In genomic region chr5:28316722-28317245, GRCm38 (mm10) we compare ENCODE assay signal across 8 mouse cellular contexts. TPM values are rescaled to one million over a fixed set of nuclear protein-coding genes. Genes with fewer than 3 reads are reported as not detected.
A peak's percentile ranks its signal among the peaks of the same experiment; 100 is the strongest.
DNase-seq lines count a peak whose midpoint lies in the region; ATAC-seq and TF ChIP-seq lines count a peak whose summit lies in the region.

Rbm33 (plus strand) TSS chr5:28317121.

- H3K4me1 ChIP-seq in hindbrain, embryonic 10.5 days (replicated peaks): peaks cover 23% of the 10 kb centered on the region
- H3K4me1 ChIP-seq in lung, postnatal 0 days (ENCODE audit: insufficient read depth, low read depth, low read length): 0 out of 2 replicates have a peak, but pooled peaks cover 3% of the 10 kb centered on the region

- H3K27me3 ChIP-seq in hindbrain, embryonic 10.5 days (ENCODE audit: insufficient read depth, poor library complexity, severe bottlenecking): no peaks in the 10 kb centered on the region
- no peaks in the 10 kb centered on the region for H3K27me3 ChIP-seq in lung, postnatal 0 days (replicated peaks; ENCODE audit: insufficient read depth, low read length)

- ATAC-seq in frontal cortex, adult (ENCODE audit: low TSS enrichment): peak; percentile 94
- ATAC-seq in lung, postnatal 0 days: peak; percentile 94

- no peak for TF ChIP-seq EP300 in lung, postnatal 0 days (IDR thresholded peaks at IDR 0.05)

- H3K27ac ChIP-seq in hindbrain, embryonic 10.5 days: peak within 1 kb of the TSS; percentile 100
- peak within 1 kb of the TSS; percentile 100 for H3K27ac ChIP-seq in lung, postnatal 0 days (ENCODE audit: low read length)

- H3K9me3 ChIP-seq in hindbrain, embryonic 10.5 days: no peaks in the 10 kb centered on the region
- no peaks in the 10 kb centered on the region for H3K9me3 ChIP-seq in lung, postnatal 0 days (ENCODE audit: low read length)

- whole genome bisulfite sequencing in hindbrain, embryonic 10.5 days: under 1% methylated on average over 76 of the region's 76 CpGs
- under 1% methylated on average over 63 of the region's 76 CpGs for WGBS in lung, postnatal 0 days

- peak; percentile 93 for DNase-seq in MN1 (ENCODE audit: low spot score)
- DNase-seq in cerebellum, adult 9-10 months: peak; percentile 89
- peak; percentile 92 for DNase-seq in hindbrain, embryonic 10.5 days (ENCODE audit: low spot score)
- peak; percentile 90 for DNase-seq in layer of hippocampus, adult 9-11 months
- DNase-seq in lung, postnatal 0 days (ENCODE audit: low spot score): peak; percentile 94
- DNase-seq in ovary, postnatal 14 days (ENCODE audit: low spot score): peak; percentile 79
- DNase-seq in thymus, postnatal 14 days: peak; percentile 87

- H3K4me2 ChIP-seq in lung, postnatal 0 days (replicated peaks; ENCODE audit: low read depth, low read length): peak within 1 kb of the TSS; percentile 69

- peak within 1 kb of the TSS; percentile 89 for H3K4me3 ChIP-seq in hindbrain, embryonic 10.5 days
- peak within 1 kb of the TSS; percentile 81 for H3K4me3 ChIP-seq in lung, postnatal 0 days (ENCODE audit: low read depth, low read length)

- peak within 1 kb of the TSS; percentile 99 for H3K9ac ChIP-seq in lung, postnatal 0 days (replicated peaks; ENCODE audit: low read depth)

- H3K36me3 ChIP-seq in hindbrain, embryonic 10.5 days: no peaks in the 10 kb centered on the region; the same call in 1 of the 2 replicates
- no peaks in the 10 kb centered on the region for H3K36me3 ChIP-seq in lung, postnatal 0 days (ENCODE audit: insufficient read depth, low read length)

- peak; percentile 34; the same call in 1 of the 2 replicates for TF ChIP-seq CTCF in lung, postnatal 0 days (IDR thresholded peaks at IDR 0.05)

RNA-seq across cellular contexts. Expression of gene Rbm33, which starts in this region (rescaled TPM):
- polyA plus RNA-seq in hindbrain, embryonic 10.5 days (2016; fragmentation: Nextera tagmentation; extraction: Ambion mirVana): 14.5 and 17.3 TPM in 2 replicates
- 7.4 and 8.6 TPM in 2 replicates for polyA plus RNA-seq in lung, postnatal 0 days (2015; fragmentation: Nextera tagmentation; extraction: Ambion mirVana)

Comparison
In these comparisons a context has a peak if more than half of its experiments do, and no peak if none do; other contexts are left out.
1. Peak in every context shown above with its lines: DNase-seq, ATAC-seq, H3K4me3 ChIP-seq and H3K27ac ChIP-seq.